ENCODE assay signal across 8 mouse cellular contexts in the genomic region with DNA sequence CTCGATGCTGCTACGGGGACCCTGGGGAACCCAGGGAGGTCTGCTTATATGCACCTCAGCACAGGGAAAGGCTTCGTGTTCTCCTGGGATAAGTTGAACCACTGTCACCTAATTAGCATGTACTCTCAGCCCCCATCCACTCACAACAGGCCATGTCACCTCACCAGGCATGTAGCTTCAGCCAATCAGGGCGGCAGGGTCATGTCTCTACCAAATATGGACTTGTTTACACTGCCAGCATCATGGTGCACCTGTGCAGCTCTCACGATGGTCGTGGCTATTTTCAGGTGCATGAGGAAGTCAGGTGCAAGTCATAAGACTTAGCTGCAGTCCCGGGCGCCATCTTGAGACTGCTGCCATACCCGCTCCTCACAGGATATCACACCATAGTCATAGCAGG. TPM values are rescaled to one million over a fixed set of nuclear protein-coding genes. Genes with fewer than 3 reads are reported as not detected.
DNase-seq lines count a peak whose midpoint lies in the region; ATAC-seq lines count a peak whose summit lies in the region.
"Not testable (repeated sequence)": the region's sequence is repeated elsewhere in the genome, so short reads cannot be mapped to it uniquely, and the experiment has no call there.

TSS of gene Celf2 (minus strand) at position 101 of the 400 bp plus-strand sequence.

- not testable (repeated sequence) for H3K36me3 ChIP-seq in embryonic facial prominence, embryonic 13.5 days; kidney, embryonic 15.5 days; limb, embryonic 11.5 days (ENCODE audit: control insufficient read depth, insufficient read depth, low read length); midbrain, embryonic 10.5 days; stomach, embryonic 15.5 days

- not testable (repeated sequence) for H3K9ac ChIP-seq in embryonic facial prominence, embryonic 13.5 days; kidney, embryonic 15.5 days; limb, embryonic 11.5 days (ENCODE audit: low read length); stomach, embryonic 15.5 days

- not testable (repeated sequence) for ATAC-seq in activated CD4-positive, CD25-positive, alpha-beta regulatory T cell, adult 4 months; embryonic facial prominence, embryonic 13.5 days (ENCODE audit: insufficient number of reproducible peaks, insufficient read depth, low FRiP score, low TSS enrichment, low read depth); kidney, embryonic 15.5 days (replicated peaks; ENCODE audit: low FRiP score); limb, embryonic 11.5 days (ENCODE audit: insufficient number of reproducible peaks, low FRiP score, low TSS enrichment, low read depth); stomach, embryonic 15.5 days (ENCODE audit: insufficient read depth, low FRiP score, low read depth)

- not testable (repeated sequence) for H3K27ac ChIP-seq in embryonic facial prominence, embryonic 13.5 days; kidney, embryonic 15.5 days; limb, embryonic 11.5 days (replicated peaks; ENCODE audit: low read depth, low read length); midbrain, embryonic 10.5 days (replicated peaks); stomach, embryonic 15.5 days

- DNase-seq in gastrocnemius, postnatal 14 days; heart, postnatal 25 days (ENCODE audit: low spot score); limb, embryonic 11.5 days (ENCODE audit: low spot score); midbrain, embryonic 10.5 days (ENCODE audit: low spot score): not testable (repeated sequence)

- intact Hi-C loops in gastrocnemius, postnatal 14 days (cut with DNase I; ENCODE audit: low total_unique reads); heart, postnatal 25 days (cut with DNase I): not testable (repeated sequence)

- 91% methylated on average over 9 of the region's 9 CpGs for WGBS in embryonic facial prominence, embryonic 13.5 days
- WGBS in kidney, embryonic 15.5 days, result 91% methylated on average over 9 of the region's 9 CpGs
- WGBS in limb, embryonic 11.5 days, result 91% methylated on average over 9 of the region's 9 CpGs
- WGBS in midbrain, embryonic 10.5 days, result 94% methylated on average over 9 of the region's 9 CpGs
- WGBS in stomach, embryonic 15.5 days, result 87% methylated on average over 9 of the region's 9 CpGs

- not testable (repeated sequence) for H3K4me3 ChIP-seq in embryonic facial prominence, embryonic 13.5 days; kidney, embryonic 15.5 days (replicated peaks); limb, embryonic 11.5 days (ENCODE audit: low read depth, low read length); midbrain, embryonic 10.5 days; stomach, embryonic 15.5 days (replicated peaks)

- H3K4me2 ChIP-seq in embryonic facial prominence, embryonic 13.5 days; kidney, embryonic 15.5 days; limb, embryonic 11.5 days (ENCODE audit: low read depth, severe bottlenecking); stomach, embryonic 15.5 days: not testable (repeated sequence)

- not testable (repeated sequence) for H3K9me3 ChIP-seq in embryonic facial prominence, embryonic 13.5 days; kidney, embryonic 15.5 days (replicated peaks); limb, embryonic 11.5 days (ENCODE audit: control insufficient read depth, low read length); midbrain, embryonic 10.5 days (replicated peaks); stomach, embryonic 15.5 days

- H3K27me3 ChIP-seq in embryonic facial prominence, embryonic 13.5 days; kidney, embryonic 15.5 days; limb, embryonic 11.5 days (ENCODE audit: control insufficient read depth, insufficient read depth, low read length); midbrain, embryonic 10.5 days (ENCODE audit: low read depth, poor library complexity, severe bottlenecking); stomach, embryonic 15.5 days (replicated peaks): not testable (repeated sequence)

- not testable (repeated sequence) for H3K4me1 ChIP-seq in embryonic facial prominence, embryonic 13.5 days; kidney, embryonic 15.5 days; limb, embryonic 11.5 days (ENCODE audit: control insufficient read depth, insufficient read depth, low read length); midbrain, embryonic 10.5 days; stomach, embryonic 15.5 days

RNA-seq across cellular contexts. Expression of gene Celf2, which starts in this region (rescaled TPM):
- 100 to 1,000 TPM; 182 to 204 TPM for polyA plus RNA-seq in activated CD4-positive, CD25-positive, alpha-beta regulatory T cell, adult 4 months (2017; shearing (Covaris generic))
- 43.6 TPM in 2 replicates for polyA plus RNA-seq in embryonic facial prominence, embryonic 13.5 days (2015; fragmentation: Nextera tagmentation; extraction: Ambion mirVana)
- total RNA-seq in gastrocnemius, postnatal 14 days (2021), result 10 to 100 TPM; 53.7 to 61.2 TPM
- 10 to 100 TPM; 63.1 to 72.7 TPM for total RNA-seq in heart, postnatal 25 days (2021)
- polyA plus RNA-seq in kidney, embryonic 15.5 days (2015; fragmentation: Nextera tagmentation; extraction: Ambion mirVana), result 17.3 and 20.4 TPM in 2 replicates
- polyA plus RNA-seq in limb, embryonic 11.5 days (2014; fragmentation: Nextera tagmentation; extraction: Ambion mirVana), result 24.1 and 29.3 TPM in 2 replicates
- polyA plus RNA-seq in midbrain, embryonic 10.5 days (2016; fragmentation: Nextera tagmentation; extraction: Ambion mirVana), result 63.6 and 80.5 TPM in 2 replicates
- 55.9 and 63.2 TPM in 2 replicates for polyA plus RNA-seq in stomach, embryonic 15.5 days (2015; fragmentation: Nextera tagmentation; extraction: Ambion mirVana)
